Mouse (Mus musculus): ENCODE data around the gene Zbtb34.

The Zbtb34 gene

DNA sequence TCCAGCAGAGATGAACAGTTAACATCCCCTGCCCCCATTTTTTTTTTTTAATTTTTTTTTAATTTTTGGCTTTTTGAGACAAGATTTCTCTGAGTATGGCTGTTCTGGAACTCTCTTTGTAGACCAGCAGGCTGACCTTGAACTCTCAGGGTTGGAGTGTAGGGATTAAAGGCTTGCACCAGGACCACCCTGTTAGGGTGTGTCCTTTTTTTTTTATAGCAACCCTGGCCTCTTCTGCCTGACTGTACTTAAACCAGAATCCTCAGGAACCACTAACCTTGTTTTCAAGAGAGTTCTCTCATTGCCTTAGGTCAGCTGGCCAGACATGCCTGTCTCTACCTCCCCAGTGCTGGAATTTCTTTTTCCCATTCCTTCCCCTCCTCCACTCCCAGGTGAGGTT lies 13.7 kb upstream of the Zbtb34 start:
- no peak for DNase-seq

GRCm38 (mm10) chr2:33444358-33444757 lies 13.2 kb upstream of the Zbtb34 start:
- DNase-seq, result no peak

GRCm38 (mm10) chr2:33442701-33443100 lies 11.6 kb upstream of the Zbtb34 start:
- DNase-seq, result no peak

DNA sequence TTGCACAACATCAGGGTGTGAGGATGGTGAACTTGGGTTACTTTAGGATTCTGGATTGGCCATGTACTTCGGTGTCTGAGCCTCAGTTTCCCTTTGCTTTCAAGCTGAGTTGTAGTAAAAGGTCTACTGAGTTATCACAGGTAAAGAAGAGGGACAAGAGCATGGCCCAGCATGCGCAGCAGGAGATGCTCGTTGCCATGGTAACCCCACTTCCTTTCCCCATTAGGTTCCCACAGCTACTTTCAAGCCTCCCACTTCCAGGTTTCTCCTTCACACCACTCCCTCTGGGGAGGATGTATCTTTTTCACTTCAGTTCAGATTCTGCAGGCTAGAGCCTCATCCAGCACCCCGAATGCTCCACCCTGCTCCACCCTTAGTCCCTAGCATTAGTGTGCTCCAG lies 9.8 kb upstream of the Zbtb34 start:
- DNase-seq, result no peak

GRCm38 (mm10) chr2:33439980-33440670 lies 9.0 kb upstream of the Zbtb34 start:
- no peak for DNase-seq

DNA sequence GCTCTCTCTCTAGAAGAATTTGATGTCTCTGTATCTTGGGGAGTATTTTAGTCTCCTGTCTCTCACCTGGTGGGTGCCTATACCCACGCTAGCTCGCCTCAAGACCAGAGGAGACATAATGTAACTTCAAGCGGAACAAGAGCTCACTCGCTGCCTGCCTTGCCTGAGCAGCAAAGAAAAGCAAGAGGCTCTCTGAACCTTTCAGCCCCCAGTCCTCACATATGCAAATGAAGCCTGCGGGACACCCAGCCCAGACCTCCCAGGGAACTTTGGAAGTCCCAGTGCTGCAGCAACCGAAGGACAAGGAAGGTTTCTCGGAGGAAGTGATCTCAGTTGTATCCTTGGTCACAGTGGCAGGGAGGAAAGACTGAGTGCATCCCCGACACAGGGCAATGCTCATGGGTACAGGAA lies 8.4 kb upstream of the Zbtb34 start:
- no peak for DNase-seq

DNA sequence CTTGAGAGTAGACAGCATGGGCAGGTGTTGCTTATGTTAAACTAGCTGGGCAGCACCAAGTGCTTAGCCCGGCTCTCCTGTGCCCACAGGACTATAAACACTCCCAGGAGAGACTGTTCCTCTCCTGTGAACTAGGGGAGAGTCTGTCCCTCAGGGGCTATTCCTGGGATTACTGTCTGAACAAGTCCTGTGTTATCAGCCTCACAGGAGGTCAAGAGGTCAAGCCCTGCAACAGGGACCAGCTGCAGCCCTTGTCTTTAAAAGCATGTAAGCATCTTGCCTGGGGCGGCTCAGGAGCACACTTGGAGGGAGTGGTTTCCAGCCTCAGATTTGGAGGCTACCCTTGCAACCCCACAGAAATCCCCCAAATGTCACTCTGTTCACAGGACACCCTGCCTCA lies 7.3 kb upstream of the Zbtb34 start:
- no peak for DNase-seq

- no peak for DNase-seq
These were observed 6.1 kb upstream of the Zbtb34 start for GRCm38 (mm10) chr2:33437184-33437583.

GRCm38 (mm10) chr2:33436035-33436580 lies 5.0 kb upstream of the Zbtb34 start:
- DNase-seq, result no peak

DNA sequence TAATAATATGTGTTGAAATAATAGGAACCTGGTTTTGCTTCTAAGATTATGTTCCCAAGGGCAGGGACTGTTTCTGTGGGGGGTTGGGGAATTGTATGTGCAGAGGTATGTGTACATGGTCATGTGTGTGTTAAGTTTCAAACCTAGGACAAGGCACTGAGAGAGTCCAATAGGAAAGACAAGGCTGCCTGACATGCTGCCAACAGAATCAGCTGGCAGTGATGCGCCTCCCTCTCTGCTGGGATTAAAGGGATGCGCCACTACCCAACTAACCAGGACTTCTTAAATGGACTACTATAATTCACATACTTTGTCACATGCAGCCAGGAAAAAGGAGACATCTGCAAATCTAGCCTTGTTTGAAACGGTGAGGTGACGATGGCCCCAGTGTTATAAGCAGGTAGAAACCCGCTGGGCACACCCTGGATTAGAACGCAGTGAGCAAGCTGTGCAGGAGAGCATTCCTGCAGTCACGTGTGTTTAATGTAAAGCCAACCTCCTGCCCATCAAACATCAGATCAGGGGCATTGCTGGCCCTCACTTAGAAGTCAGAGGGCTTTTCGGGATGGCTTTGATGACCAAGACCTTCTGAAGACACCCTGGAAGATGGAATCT lies 4.0 kb upstream of the Zbtb34 start:
- DNase-seq, result no peak

DNA sequence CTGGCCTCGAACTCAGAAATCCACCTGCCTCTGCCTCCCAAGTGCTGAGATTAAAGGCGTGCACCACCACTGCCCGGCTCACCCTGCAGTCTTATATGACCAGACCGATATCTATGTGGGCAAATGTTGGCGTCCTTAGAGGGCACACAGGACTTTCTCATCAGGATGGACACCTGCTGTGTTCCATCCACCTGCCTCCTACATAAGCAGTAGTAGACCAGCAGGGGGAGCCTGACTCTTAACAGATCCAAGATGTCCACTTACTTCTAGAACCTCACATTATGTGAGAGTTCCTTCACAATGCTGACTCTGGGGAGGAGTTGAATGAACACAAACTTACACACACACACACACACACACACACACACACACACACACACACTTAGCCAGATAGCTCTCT lies 1.8 kb upstream of the Zbtb34 start:
- DNase-seq, result peak; percentile 76

DNA sequence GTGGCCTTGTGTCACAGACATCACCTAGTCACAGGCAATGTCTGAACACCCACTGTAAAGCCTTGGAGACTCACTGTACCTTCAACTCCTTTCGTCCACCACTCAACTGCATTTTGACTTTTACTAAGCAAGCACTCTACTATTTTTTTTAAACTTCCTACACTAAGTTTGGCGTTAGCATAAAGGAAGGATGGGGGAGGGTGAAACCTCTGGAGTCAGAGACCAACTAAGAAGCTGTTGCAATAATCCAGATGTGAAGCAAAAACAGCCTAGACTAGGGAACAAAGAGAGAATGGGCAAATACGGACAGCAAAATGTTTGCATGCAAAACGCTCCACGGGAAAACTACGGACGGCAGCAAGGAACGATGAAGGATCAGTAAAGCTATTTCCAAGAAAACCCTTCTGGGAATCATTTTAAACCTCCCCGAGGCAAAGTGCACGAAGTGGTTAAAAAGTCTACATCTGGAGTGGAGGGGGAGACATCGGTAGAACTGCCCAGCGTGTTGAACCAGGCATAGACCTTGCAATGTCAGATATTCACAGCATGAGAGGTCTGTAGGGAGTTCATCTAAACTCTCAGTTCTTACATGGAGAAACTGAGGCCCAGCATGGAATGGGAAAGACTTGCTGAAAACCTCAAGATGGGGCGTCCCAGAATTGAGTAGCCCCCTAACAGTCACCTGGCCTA lies 898 bp downstream of the Zbtb34 start:
- DNase-seq, result no peak

- peak; percentile 67 for DNase-seq
These were observed 1.8 kb downstream of the Zbtb34 start for GRCm38 (mm10) chr2:33429339-33429738.

DNA sequence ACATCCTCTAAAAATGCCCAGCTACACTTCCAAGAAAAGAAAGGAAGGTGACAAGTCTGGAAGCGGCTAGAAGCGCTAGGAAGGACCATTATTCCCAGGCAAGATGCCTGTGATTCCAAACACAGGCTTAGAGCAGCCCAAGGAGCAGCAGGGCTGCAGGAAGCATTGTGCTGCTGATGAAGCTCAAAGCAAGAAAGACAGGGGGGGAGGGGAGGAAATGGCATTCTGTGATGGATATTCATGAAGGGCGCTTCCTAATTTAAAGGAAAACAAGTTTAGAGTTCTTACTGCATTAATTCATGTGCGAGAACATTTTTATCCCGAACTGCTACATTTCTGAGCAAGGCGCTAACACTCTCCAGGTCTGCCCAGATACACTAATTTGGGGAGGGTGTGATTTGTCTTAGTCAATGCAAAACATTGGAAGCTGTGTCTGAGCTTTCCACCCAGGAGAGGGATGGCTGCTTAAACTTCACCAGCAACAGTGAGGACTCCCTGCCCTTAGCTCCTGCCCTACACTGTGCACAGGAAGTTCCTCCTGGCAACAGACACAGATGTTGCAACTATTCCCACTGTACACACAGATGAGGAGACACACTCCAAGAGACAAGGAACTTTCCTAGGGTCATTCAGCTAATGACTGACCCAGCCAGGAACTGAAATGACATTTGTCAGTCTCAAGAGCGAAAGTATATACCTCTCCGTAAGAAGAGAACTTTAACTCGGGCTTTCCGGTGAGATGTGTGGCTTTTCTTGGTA lies 4.3 kb downstream of the Zbtb34 start:
- no peak for DNase-seq

- no peak for DNase-seq
These were observed 13.7 kb downstream of the Zbtb34 start for GRCm38 (mm10) chr2:33417454-33417853.

DNA sequence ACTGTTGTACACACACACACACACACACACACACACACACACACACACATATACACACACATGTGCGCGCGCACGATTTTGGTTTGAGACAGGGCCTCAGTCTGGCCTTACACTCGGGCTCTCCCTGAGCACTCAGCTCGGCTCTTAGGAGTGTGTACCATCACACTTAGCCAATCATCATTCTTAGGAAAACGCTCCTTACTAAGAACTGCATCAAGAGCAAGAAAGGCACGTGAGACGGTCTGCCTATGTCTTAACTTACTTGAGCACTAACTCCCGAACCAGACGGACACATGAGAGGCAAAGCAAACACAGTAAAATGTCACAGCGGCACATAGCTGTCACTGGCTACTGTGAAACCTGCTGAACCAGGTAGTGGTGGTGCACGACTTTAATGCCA lies 17.1 kb downstream of the Zbtb34 start:
- DNase-seq, result no peak

- DNase-seq, result no peak
These were observed 19.0 kb downstream of the Zbtb34 start for GRCm38 (mm10) chr2:33412111-33412510.

DNA sequence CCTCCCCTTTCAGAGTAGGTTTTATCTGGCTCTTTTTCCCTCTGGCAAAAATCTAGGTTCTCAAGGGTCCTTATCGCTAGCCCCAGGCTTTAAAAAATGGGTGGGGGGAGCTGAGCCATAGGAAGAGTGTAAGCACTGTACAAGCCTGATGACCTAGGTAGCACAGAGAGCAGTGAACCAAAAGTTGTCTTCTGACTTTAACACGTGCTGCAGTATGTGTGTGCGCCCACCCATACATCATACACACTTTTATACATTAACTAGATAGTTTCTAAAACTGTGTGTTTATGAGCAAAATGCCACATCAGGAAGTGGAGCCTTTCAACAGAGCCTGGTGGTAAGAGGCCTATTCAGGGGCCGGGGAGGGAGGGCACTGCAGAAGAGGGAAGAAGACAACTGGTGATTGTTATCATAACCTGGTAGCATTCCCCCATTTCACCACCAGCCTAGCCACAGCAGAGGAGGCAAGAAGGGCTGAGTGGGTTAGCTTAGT lies 27.6 kb downstream of the Zbtb34 start:
- peak; percentile 64 for DNase-seq

DNA sequence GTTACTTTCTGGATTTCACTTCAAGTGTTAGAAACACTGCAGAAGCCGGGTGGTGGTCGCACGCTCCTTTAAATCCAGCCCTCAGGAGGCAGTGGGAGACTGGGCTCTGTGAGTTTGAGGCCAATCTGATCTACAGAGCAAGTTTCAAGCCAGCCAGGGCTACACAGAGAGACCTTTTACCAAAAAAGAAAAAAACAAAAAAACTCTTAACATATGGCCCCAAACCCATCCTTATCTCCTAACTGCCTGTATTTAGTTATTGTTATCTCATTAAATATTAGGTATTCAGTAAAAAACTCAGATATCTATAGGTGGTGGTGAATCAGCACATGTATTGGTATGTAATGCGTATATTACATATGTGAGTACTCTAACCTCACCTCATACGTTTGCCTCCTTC lies 28.5 kb downstream of the Zbtb34 start:
- DNase-seq, result no peak

DNA sequence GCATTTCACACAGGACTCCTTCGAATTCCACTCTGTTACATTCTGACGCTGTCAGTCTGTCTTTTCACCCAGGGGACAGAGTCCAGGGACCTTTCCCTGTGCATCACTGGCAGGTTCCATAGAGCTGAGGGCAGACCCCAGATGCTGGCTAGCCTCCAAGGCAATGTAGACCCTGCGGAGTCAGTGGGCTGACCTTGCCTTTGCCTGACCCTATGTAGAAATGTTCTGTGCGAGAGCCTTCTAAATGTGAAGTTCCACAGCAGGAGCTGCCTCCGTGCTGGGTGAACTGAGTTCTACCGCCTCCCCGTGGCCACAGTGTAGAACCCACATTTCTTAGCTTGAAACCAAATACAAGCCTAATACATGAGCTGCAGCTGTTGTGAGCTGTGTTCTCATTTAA lies 28.9 kb downstream of the Zbtb34 start:
- DNase-seq, result peak; percentile 88

- DNase-seq, result peak; percentile 68
These were observed 29.9 kb downstream of the Zbtb34 start for GRCm38 (mm10) chr2:33401217-33401616.

DNA sequence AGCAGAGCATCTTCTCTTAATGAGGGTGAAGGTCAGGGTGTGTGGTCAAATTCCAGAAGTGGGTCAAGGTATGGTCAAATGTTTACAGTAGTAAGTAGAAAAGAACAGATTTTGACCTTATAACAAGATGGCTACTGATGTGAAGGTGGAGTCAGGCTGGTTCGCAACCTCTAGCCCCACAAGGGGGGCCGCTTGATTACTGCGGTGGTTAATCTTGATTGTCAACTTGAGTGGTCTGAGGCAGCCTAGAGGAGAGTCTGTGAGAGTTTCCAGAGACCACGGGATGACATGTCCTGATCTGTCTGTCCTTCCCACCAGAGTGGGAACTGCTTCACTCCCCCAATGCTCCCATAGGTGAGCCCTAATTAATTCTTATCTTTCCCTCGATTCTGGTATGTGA lies 30.6 kb downstream of the Zbtb34 start:
- DNase-seq, result no peak

DNA sequence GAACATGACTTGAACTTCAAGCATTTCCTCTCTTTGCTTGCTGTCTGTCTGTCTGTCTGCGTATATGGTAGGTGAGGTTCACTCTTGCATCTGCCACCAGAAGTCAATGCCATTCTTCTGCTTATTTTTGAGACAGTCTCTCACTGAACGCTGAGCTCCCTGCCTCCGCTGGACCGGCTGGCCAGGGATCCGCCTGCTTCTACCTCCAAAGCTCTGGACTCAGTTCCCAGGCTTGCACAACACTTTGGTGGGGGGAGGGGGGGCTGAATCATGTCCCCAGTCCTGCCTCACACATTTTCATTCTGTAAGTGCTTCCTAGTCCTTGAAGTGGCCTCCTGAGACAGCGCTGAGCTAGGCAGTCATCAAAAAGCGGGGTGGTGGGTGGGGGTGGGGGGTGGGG lies 32.0 kb downstream of the Zbtb34 start:
- no peak for DNase-seq

All from thymus, postnatal 4 days (tissue).